Mouse (Mus musculus) bone marrow macrophage, adult 2 months (primary cell): Measurements from ENCODE around the gene Arid1b. TPM values are rescaled to one million over a fixed set of nuclear protein-coding genes. Genes with fewer than 3 reads are reported as not detected.

Source experiments
- H3K27ac ChIP-seq: 2 replicates; pipeline ENCODE4 v1.5.1; 2012; ENCODE audit warnings: low read depth, low read length; ENCODE audit not compliant: insufficient read depth
- H3K4me1 ChIP-seq: 2 replicates; pipeline ENCODE4 v1.6.1; 2012; ENCODE audit warnings: low read length; ENCODE audit not compliant: control insufficient read depth, insufficient read depth
- H3K4me3 ChIP-seq: 2 replicates; pipeline ENCODE4 v1.5.1; 2012; ENCODE audit warnings: mild to moderate bottlenecking, low read length, moderate library complexity; ENCODE audit not compliant: insufficient read depth
- CTCF ChIP-seq: IDR thresholded peaks from 2 replicates; pipeline ENCODE4 v1.5.1; 2012; ENCODE audit warnings: low read depth, mild to moderate bottlenecking, low read length, moderate library complexity
- POLR2A ChIP-seq: IDR thresholded peaks from 2 replicates; pipeline ENCODE4 v1.6.1; 2012; ENCODE audit warnings: mild to moderate bottlenecking, low read depth, low read length, borderline replicate concordance
- polyA plus RNA-seq: library from polyadenylated mRNA; stranded (reverse); fragments of >200 nt; gene quantifications from 2 replicates; pipeline ENCODE4 v1.2.4, GENCODE M21; 2012; ENCODE audit not compliant: missing spikeins, insufficient read depth, insufficient read length

The Arid1b gene
- polyA plus RNA-seq, 1 experiment = 25.8 TPM

GRCm38 (mm10) chr17:5217852-5218845 lies 224.0 kb downstream of the Arid1b start:
- TF ChIP-seq POLR2A (no peak), CTCF (no peak)
- no peak overlapping the region for H3K27ac ChIP-seq
- H3K4me1 ChIP-seq = peaks cover 47% of the 10 kb centered on the region
- no peak overlapping the region for H3K4me3 ChIP-seq

GRCm38 (mm10) chr17:5218955-5219557 lies 224.9 kb downstream of the Arid1b start:
- peaks cover 40% of the 10 kb centered on the region for H3K4me1 ChIP-seq
- H3K4me3 ChIP-seq = no peak overlapping the region
- TF ChIP-seq CTCF = no peak
- TF ChIP-seq POLR2A = no peak
- no peak overlapping the region for H3K27ac ChIP-seq

GRCm38 (mm10) chr17:5221041-5221440 lies 226.9 kb downstream of the Arid1b start:
- H3K4me3 ChIP-seq = no peak overlapping the region
- peak overlapping the region; percentile 18; the same call in 1 of the 2 replicates for H3K27ac ChIP-seq
- H3K4me1 ChIP-seq = peaks cover 34% of the 10 kb centered on the region
- no peak for TF ChIP-seq POLR2A
- no peak for TF ChIP-seq CTCF

- no peak overlapping the region for H3K27ac ChIP-seq
- no peak for TF ChIP-seq CTCF
- TF ChIP-seq POLR2A = no peak
- H3K4me3 ChIP-seq = no peak overlapping the region
- H3K4me1 ChIP-seq = peaks cover 34% of the 10 kb centered on the region
Observed at GRCm38 (mm10) chr17:5221558-5221957, 227.4 kb downstream of the Arid1b start.

- Histone ChIP-seq H3K4me3 (no peak overlapping the region), H3K27ac (no peak overlapping the region), H3K4me1 (peaks cover 30% of the 10 kb centered on the region)
- no peak for TF ChIP-seq CTCF
- TF ChIP-seq POLR2A = no peak
Observed at GRCm38 (mm10) chr17:5222827-5223226, 228.7 kb downstream of the Arid1b start.

GRCm38 (mm10) chr17:5224932-5225331 lies 230.8 kb downstream of the Arid1b start:
- Histone ChIP-seq H3K4me1 (peaks cover 24% of the 10 kb centered on the region), H3K27ac (no peak overlapping the region), H3K4me3 (no peak overlapping the region)
- TF ChIP-seq POLR2A = no peak
- no peak for TF ChIP-seq CTCF

- Histone ChIP-seq H3K4me1 (peaks cover 14% of the 10 kb centered on the region), H3K27ac (no peak overlapping the region), H3K4me3 (no peak overlapping the region)
- TF ChIP-seq POLR2A (no peak), CTCF (no peak)
Observed at GRCm38 (mm10) chr17:5227136-5227535, 233.0 kb downstream of the Arid1b start.

- TF ChIP-seq POLR2A = no peak
- no peak for TF ChIP-seq CTCF
- peaks cover 19% of the 10 kb centered on the region for H3K4me1 ChIP-seq
- no peak overlapping the region for H3K27ac ChIP-seq
- H3K4me3 ChIP-seq = no peak overlapping the region
Observed at GRCm38 (mm10) chr17:5227950-5228615, 234.0 kb downstream of the Arid1b start.

- TF ChIP-seq POLR2A = no peak
- no peak for TF ChIP-seq CTCF
- Histone ChIP-seq H3K27ac (no peak overlapping the region), H3K4me1 (peaks cover 22% of the 10 kb centered on the region), H3K4me3 (no peak overlapping the region)
Observed at GRCm38 (mm10) chr17:5228616-5229250, 234.6 kb downstream of the Arid1b start.

- Histone ChIP-seq H3K27ac (no peak overlapping the region), H3K4me3 (no peak overlapping the region), H3K4me1 (peaks cover 33% of the 10 kb centered on the region)
- TF ChIP-seq POLR2A (no peak), CTCF (no peak)
Observed at GRCm38 (mm10) chr17:5230063-5230462, 235.9 kb downstream of the Arid1b start.
